Mouse (Mus musculus) forebrain, embryonic 11.5 days (tissue): Measurements from ENCODE around the gene Foxo3. TPM values are rescaled to one million over a fixed set of nuclear protein-coding genes. Genes with fewer than 3 reads are reported as not detected.

Experiments
- ATAC-seq: fragments of 200-750 bp; cut with Nextera tagmentation; replicated peaks from 2 replicates; pipeline ENCODE4 v1.8.0; 2017; ENCODE audit warnings: moderate TSS enrichment; ENCODE audit not compliant: low FRiP score
- DNase-seq: peaks from one replicate; pipeline ENCODE4 v3.0.0-alpha.2; 2017; ENCODE audit warnings: low spot score
- H3K27ac ChIP-seq: fragments of 300-500 bp; sonication (generic); 2 replicates; pipeline ENCODE4 v1.5.1; 2014; ENCODE audit warnings: low read depth, low read length
- H3K27me3 ChIP-seq: fragments of 300-500 bp; sonication (generic); 2 replicates; pipeline ENCODE4 v1.6.1; 2014; ENCODE audit warnings: mild to moderate bottlenecking, low read length, mixed read lengths; ENCODE audit not compliant: control insufficient read depth, insufficient read depth
- H3K36me3 ChIP-seq: fragments of 300-500 bp; sonication (generic); 2 replicates; pipeline ENCODE4 v1.6.1; 2014; ENCODE audit warnings: mild to moderate bottlenecking, low read length, moderate library complexity, mixed read lengths; ENCODE audit not compliant: control insufficient read depth, insufficient read depth
- H3K4me1 ChIP-seq: fragments of 300-500 bp; sonication (generic); replicated peaks from 2 replicates; pipeline ENCODE4 v1.6.1; 2014; ENCODE audit warnings: low read length, mixed read lengths; ENCODE audit not compliant: control insufficient read depth, insufficient read depth
- H3K4me2 ChIP-seq: fragments of 300-500 bp; sonication (generic); 2 replicates; pipeline ENCODE4 v1.6.1; 2014; ENCODE audit warnings: low read depth, mild to moderate bottlenecking, low read length, moderate library complexity, mixed read lengths; ENCODE audit not compliant: severe bottlenecking
- H3K4me3 ChIP-seq: fragments of 300-500 bp; sonication (generic); 2 replicates; pipeline ENCODE4 v1.5.1; 2014; ENCODE audit warnings: low read depth, low read length
- H3K9ac ChIP-seq: fragments of 300-500 bp; sonication (generic); 2 replicates; pipeline ENCODE4 v1.6.1; 2014; ENCODE audit warnings: low read length
- H3K9me3 ChIP-seq: fragments of 300-500 bp; sonication (generic); 2 replicates; pipeline ENCODE4 v1.6.1; 2016; ENCODE audit warnings: low read length, mixed read lengths; ENCODE audit not compliant: control insufficient read depth
- WGBS: fragments of 180-500 bp; shearing (Covaris S2); extraction: QIAGEN DNeasy Blood & Tissue Kit; methylation state at CpG from one replicate; pipeline ENCODE4 v1.1.7; 2014; 5-methylcytosine and 5-hydroxymethylcytosine counted together
- polyA plus RNA-seq: library from polyadenylated mRNA; unstranded; fragments of >200 nt; fragmentation: Nextera tagmentation; extraction: Ambion mirVana; gene quantifications from 2 replicates; pipeline ENCODE4 v1.2.1, GENCODE M21; 2014

Gene Foxo3
- polyA plus RNA-seq, 1 experiment from 2014 or later, result 4.2 TPM

DNA sequence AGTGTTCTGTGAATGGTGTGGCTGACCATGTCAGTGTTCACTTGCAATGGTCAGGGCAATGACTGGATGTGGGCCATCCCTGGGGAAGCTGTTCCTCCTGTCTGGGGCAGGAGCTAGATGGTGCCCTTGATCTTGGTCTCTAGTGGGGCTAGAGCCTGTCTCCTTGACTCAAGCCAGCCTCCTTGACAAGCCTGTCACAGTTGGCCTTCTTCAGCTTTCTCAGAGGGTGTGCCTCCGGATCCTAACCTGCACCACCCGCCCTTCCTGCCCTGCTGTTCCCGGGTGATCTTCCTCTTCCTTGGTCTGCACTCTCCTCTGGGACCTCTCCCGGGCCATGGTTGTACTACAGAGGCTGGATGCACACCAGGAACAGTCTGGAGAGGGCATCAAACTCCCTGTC lies 24.2 kb upstream of the Foxo3 start:
- no peak for DNase-seq
- H3K27ac ChIP-seq, result no peak overlapping the region
- WGBS, result 63% methylated on average over 4 of the region's 4 CpGs
- H3K36me3 ChIP-seq, result no peaks in the 10 kb centered on the region
- H3K4me1 ChIP-seq, result no peaks in the 10 kb centered on the region
- no peaks in the 10 kb centered on the region for H3K27me3 ChIP-seq
- H3K4me3 ChIP-seq, result no peak overlapping the region
- H3K9ac ChIP-seq, result no peak overlapping the region
- H3K4me2 ChIP-seq, result no peak overlapping the region
- H3K9me3 ChIP-seq, result no peaks in the 10 kb centered on the region; the same call in 1 of the 2 replicates
- ATAC-seq, result no peak

DNA sequence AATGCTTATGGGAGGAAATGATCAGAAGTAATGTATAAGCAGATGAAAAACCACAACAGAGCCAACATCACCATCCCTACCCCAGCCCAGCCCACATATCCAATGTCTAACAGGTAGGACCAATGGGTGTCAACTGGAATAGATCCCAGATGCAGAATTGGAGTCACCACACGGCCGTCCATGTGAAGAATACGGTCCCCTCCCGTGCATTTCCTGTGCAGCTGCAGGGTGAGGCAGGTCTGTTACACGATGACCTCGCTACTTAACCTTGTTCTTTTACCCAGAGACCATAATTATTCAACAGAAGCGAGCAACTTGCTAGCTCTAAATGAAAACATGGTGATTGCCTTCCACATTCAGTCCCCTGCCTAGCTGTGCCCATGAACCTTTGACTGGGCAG lies 23.4 kb upstream of the Foxo3 start:
- Histone ChIP-seq H3K36me3 (no peaks in the 10 kb centered on the region), H3K4me1 (no peaks in the 10 kb centered on the region), H3K4me3 (no peak overlapping the region), H3K27me3 (no peaks in the 10 kb centered on the region), H3K9me3 (no peaks in the 10 kb centered on the region; the same call in 1 of the 2 replicates), H3K4me2 (no peak overlapping the region), H3K27ac (no peak overlapping the region), H3K9ac (no peak overlapping the region)
- ATAC-seq (no peak), DNase-seq (no peak)
- WGBS, result 75% methylated on average over 7 of the region's 7 CpGs

GRCm38 (mm10) chr10:42299426-42299825 lies 22.9 kb upstream of the Foxo3 start:
- no peak for DNase-seq
- no peak for ATAC-seq
- H3K9ac ChIP-seq, result no peak overlapping the region
- H3K27me3 ChIP-seq, result no peaks in the 10 kb centered on the region
- H3K9me3 ChIP-seq, result no peaks in the 10 kb centered on the region; the same call in 1 of the 2 replicates
- no peaks in the 10 kb centered on the region for H3K4me1 ChIP-seq
- H3K36me3 ChIP-seq, result no peaks in the 10 kb centered on the region
- H3K4me3 ChIP-seq, result no peak overlapping the region
- no peak overlapping the region for H3K4me2 ChIP-seq
- WGBS, result 91% methylated on average over 6 of the region's 6 CpGs
- H3K27ac ChIP-seq, result no peak overlapping the region

DNA sequence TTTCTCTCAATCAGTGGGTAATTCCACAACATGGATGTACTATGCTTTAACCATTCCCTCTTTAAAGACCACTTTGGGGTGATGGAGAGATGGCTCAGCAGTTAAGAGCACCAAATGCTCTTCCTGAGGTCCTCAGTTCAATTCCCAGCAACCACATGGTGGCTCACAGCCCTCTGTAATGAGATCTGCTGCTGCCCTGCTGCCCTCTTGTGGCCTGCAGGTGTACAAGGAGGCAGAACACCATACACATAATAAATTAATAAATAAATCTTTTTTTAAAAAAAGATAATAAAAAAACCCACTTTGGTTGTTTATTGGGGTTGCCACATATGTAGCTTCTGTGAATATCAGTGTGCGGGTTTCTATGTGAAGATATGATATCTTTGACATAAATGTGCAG lies 21.4 kb upstream of the Foxo3 start:
- no peak for ATAC-seq
- no peak overlapping the region for H3K9ac ChIP-seq
- DNase-seq, result no peak
- no peaks in the 10 kb centered on the region; the same call in 1 of the 2 replicates for H3K9me3 ChIP-seq
- H3K27ac ChIP-seq, result no peak overlapping the region
- no peaks in the 10 kb centered on the region for H3K4me1 ChIP-seq
- H3K4me3 ChIP-seq, result no peak overlapping the region
- no peaks in the 10 kb centered on the region for H3K36me3 ChIP-seq
- 82% methylated on average over 1 of the region's 1 CpGs for WGBS
- H3K27me3 ChIP-seq, result no peaks in the 10 kb centered on the region
- H3K4me2 ChIP-seq, result no peak overlapping the region

DNA sequence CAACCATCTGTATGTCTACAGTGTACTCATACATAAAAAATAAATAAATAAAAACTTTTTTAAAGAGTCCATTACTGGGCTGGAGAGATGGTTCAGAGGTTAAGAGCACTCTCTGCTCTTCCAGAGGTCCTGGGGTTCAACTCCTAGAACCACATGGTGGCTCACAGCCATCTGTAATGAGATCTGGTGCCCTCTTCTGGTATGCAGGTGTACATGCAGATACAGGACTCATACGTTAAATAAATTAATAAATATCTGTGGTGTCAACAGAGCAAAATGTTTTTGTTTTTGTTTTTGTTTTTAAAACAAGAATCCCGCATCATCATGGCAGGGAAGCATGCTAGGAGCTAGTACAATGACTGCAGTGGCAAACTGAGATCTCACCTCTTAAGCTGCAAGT lies 20.6 kb upstream of the Foxo3 start:
- Histone ChIP-seq H3K9ac (no peak overlapping the region), H3K4me1 (no peaks in the 10 kb centered on the region), H3K9me3 (no peaks in the 10 kb centered on the region; the same call in 1 of the 2 replicates), H3K36me3 (no peaks in the 10 kb centered on the region), H3K27me3 (no peaks in the 10 kb centered on the region), H3K4me2 (no peak overlapping the region), H3K27ac (no peak overlapping the region), H3K4me3 (no peak overlapping the region)
- WGBS, result 85% methylated on average over 2 of the region's 2 CpGs
- DNase-seq (no peak), ATAC-seq (no peak)

DNA sequence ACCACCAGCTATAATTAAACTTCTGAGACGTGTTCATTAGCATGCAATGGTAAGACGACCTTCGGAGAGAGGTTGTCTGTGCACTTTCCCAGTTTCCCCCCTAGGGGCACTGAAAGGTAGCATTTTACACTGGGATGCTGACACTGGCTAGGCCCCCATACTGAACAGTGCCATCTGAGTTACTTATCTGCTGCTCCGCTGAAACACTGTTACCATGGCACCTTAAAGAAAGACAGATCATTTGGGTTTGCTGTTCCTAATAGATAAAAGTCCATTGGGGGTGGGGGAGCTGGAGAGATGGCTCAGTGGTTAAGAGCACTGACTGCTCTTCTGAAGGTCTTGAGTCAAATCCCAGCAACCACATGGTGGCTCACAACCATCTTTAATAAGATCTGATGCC lies 20.0 kb upstream of the Foxo3 start:
- no peak for ATAC-seq
- no peak for DNase-seq
- no peaks in the 10 kb centered on the region for H3K4me1 ChIP-seq
- H3K36me3 ChIP-seq, result no peaks in the 10 kb centered on the region
- H3K4me2 ChIP-seq, result no peak overlapping the region
- no peaks in the 10 kb centered on the region; the same call in 1 of the 2 replicates for H3K9me3 ChIP-seq
- no peak overlapping the region for H3K27ac ChIP-seq
- WGBS, result 60% methylated on average over 4 of the region's 4 CpGs
- no peak overlapping the region for H3K9ac ChIP-seq
- no peaks in the 10 kb centered on the region for H3K27me3 ChIP-seq
- no peak overlapping the region for H3K4me3 ChIP-seq

DNA sequence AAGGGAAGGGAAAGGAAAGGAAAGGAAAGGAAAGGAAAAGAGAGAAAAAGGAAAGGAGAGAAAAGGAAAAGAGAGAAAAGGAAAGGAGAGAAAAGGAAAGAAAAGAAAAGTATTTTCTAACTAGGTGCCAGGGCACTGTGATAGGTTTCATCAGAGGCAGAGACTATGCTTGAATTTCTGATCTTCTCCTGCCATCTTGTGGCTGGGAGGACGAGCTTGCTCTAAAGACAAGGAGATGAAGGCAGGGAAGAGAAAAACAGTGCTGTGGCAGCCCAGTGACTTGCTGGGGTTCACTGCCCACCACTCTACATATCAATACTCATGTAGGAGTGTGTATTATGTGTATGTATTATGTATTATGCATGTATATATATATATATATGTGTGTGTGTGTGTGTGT lies 18.5 kb upstream of the Foxo3 start:
- Histone ChIP-seq H3K4me2 (no peak overlapping the region), H3K36me3 (no peaks in the 10 kb centered on the region), H3K9ac (no peak overlapping the region), H3K4me3 (no peak overlapping the region), H3K27me3 (no peaks in the 10 kb centered on the region), H3K27ac (no peak overlapping the region), H3K4me1 (no peaks in the 10 kb centered on the region), H3K9me3 (no peaks in the 10 kb centered on the region; the same call in 1 of the 2 replicates)
- 0% methylated on average over 1 of the region's 1 CpGs for WGBS
- DNase-seq (no peak), ATAC-seq (no peak)

- H3K36me3 ChIP-seq, result no peaks in the 10 kb centered on the region
- no peaks in the 10 kb centered on the region; the same call in 1 of the 2 replicates for H3K9me3 ChIP-seq
- H3K9ac ChIP-seq, result no peak overlapping the region
- H3K27me3 ChIP-seq, result no peaks in the 10 kb centered on the region
- no peak overlapping the region for H3K4me3 ChIP-seq
- no peaks in the 10 kb centered on the region for H3K4me1 ChIP-seq
- 65% methylated on average over 2 of the region's 2 CpGs for WGBS
- no peak overlapping the region for H3K27ac ChIP-seq
- no peak overlapping the region for H3K4me2 ChIP-seq
- ATAC-seq (no peak), DNase-seq (no peak)
These were observed 17.8 kb upstream of the Foxo3 start for GRCm38 (mm10) chr10:42294392-42294791.

GRCm38 (mm10) chr10:42293877-42294276 lies 17.3 kb upstream of the Foxo3 start:
- H3K27ac ChIP-seq, result no peak overlapping the region
- DNase-seq (no peak), ATAC-seq (no peak)
- no peak overlapping the region for H3K4me2 ChIP-seq
- 70% methylated on average over 4 of the region's 4 CpGs for WGBS
- H3K9ac ChIP-seq, result no peak overlapping the region
- no peaks in the 10 kb centered on the region for H3K27me3 ChIP-seq
- H3K36me3 ChIP-seq, result no peaks in the 10 kb centered on the region
- H3K4me1 ChIP-seq, result no peaks in the 10 kb centered on the region
- H3K4me3 ChIP-seq, result no peak overlapping the region
- H3K9me3 ChIP-seq, result no peaks in the 10 kb centered on the region; the same call in 1 of the 2 replicates
